Mouse (Mus musculus) neural tube, embryonic 10.5 days (tissue): ENCODE measurements around the gene Adamts17.

ENCODE experiments used
- DNase-seq: peaks from one replicate; pipeline ENCODE4 v3.0.0-alpha.2; 2017; ENCODE audit warnings: low spot score; ENCODE audit errors: extremely low spot score

Gene Adamts17

DNA sequence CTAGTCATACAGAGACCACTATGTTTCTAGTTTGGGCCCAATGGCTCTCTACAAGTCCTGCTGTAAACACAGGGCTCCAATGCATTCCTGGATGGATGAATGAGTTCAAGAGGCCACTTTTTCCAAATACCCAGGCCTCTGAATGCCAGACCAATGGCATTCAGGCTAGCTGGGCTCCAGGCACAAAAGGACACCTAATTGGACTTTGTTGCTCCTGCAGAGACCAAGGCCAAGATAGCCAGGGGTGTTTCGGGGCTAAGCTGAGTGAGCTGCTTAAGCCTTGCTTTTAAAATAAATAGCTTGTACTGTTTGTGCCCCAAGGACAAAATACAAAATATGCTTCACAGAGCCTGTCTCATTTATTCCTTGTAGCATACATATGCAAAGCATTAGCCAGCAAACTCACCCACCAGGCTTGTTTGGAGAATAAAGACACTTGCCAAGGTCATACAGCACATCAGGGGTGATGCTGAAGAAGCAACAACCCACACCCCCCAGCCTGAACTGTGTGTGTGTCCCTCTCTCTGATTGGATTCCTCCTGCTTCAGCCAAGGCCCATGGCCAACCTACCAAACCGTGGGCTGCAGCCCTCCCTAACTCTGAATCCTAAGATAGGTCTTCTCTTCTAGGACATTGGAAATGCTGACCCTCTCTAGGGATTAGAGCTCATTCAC lies 334.1 kb downstream of the Adamts17 start:
- DNase-seq = no peak

GRCm38 (mm10) chr7:67183786-67184185 lies 344.3 kb downstream of the Adamts17 start:
- no peak for DNase-seq

DNA sequence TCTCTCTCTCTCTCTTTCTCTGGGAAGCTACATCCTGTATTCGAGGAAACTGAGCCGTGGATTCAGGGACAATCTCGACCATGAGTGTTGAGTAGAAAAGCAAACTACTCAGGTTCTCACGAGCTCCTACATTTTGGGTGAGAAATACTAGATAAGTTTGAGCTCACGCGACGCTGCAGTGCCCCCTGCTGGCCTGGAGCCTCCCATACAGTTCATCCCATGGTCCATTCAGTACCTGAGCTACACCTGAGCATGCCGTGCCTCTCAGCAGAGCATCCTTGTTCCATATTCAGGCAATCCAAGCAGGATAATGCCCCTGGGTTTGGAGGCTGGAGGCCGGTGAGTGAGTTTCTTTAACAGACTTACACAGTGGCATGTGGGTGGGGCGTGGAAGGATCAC lies 359.9 kb downstream of the Adamts17 start:
- peak; percentile 54 for DNase-seq
